Mouse (Mus musculus): ENCODE results near the gene Tigd3. TPM values are rescaled to one million over a fixed set of nuclear protein-coding genes. Genes with fewer than 3 reads are reported as not detected.

Tigd3 gene
- polyA plus RNA-seq, 1 experiment from 2014 or later: 1.8 TPM

GRCm38 (mm10) chr19:5864710-5865398 is 29.1 kb downstream of the Tigd3 start:
- no peak for ATAC-seq (ENCODE audit: insufficient number of reproducible peaks, insufficient read depth, low FRiP score, low read depth)
- peaks cover 0 to 14% of the 10 kb centered on the region in 2 experiments; a peak in 3 of 4 replicates for H3K4me1 ChIP-seq (ENCODE audit: control insufficient read depth in 2 of 2, insufficient read depth in 2 of 2, low read length in 2 of 2)
- H3K27ac ChIP-seq (replicated peaks in 1 of 2; ENCODE audit: control insufficient read depth in 1 of 2, insufficient read depth in 1 of 2, low read depth in 2 of 2, low read length in 2 of 2): no peak overlapping the region
- peaks cover 96% of the 10 kb centered on the region for H3K36me3 ChIP-seq (ENCODE audit: control insufficient read depth, insufficient read depth, low read length)
- no peaks in the 10 kb centered on the region for H3K9me3 ChIP-seq (ENCODE audit: control insufficient read depth, low read length)
- WGBS: 84% methylated on average over 20 of the region's 20 CpGs
- H3K9ac ChIP-seq (ENCODE audit: low read length): no peak overlapping the region
- no peaks in the 10 kb centered on the region for H3K27me3 ChIP-seq (ENCODE audit: control insufficient read depth, insufficient read depth, low read length)
- H3K4me3 ChIP-seq (ENCODE audit: control insufficient read depth in 1 of 2, insufficient read depth in 1 of 2, low read depth in 1 of 2, low read length in 2 of 2): no peak overlapping the region
- no peak overlapping the region for H3K4me2 ChIP-seq (ENCODE audit: low read length)

- peaks cover 0 to 14% of the 10 kb centered on the region in 2 experiments; a peak in 3 of 4 replicates for H3K4me1 ChIP-seq (ENCODE audit: control insufficient read depth in 2 of 2, insufficient read depth in 2 of 2, low read length in 2 of 2)
- H3K36me3 ChIP-seq (ENCODE audit: control insufficient read depth, insufficient read depth, low read length): peaks cover 96% of the 10 kb centered on the region
- H3K4me2 ChIP-seq (ENCODE audit: low read length): no peak overlapping the region
- no peak for ATAC-seq (ENCODE audit: insufficient number of reproducible peaks, insufficient read depth, low FRiP score, low read depth)
- WGBS: 75% methylated on average over 5 of the region's 5 CpGs
- no peak overlapping the region for H3K4me3 ChIP-seq (ENCODE audit: control insufficient read depth in 1 of 2, insufficient read depth in 1 of 2, low read depth in 1 of 2, low read length in 2 of 2)
- no peaks in the 10 kb centered on the region for H3K9me3 ChIP-seq (ENCODE audit: control insufficient read depth, low read length)
- H3K9ac ChIP-seq (ENCODE audit: low read length): no peak overlapping the region
- no peak overlapping the region; a peak in 1 of 4 replicates for H3K27ac ChIP-seq (replicated peaks in 1 of 2; ENCODE audit: control insufficient read depth in 1 of 2, insufficient read depth in 1 of 2, low read depth in 2 of 2, low read length in 2 of 2)
- no peaks in the 10 kb centered on the region for H3K27me3 ChIP-seq (ENCODE audit: control insufficient read depth, insufficient read depth, low read length)
Observed at GRCm38 (mm10) chr19:5863776-5864175, 30.2 kb downstream of the Tigd3 start.

- peaks cover 0 to 14% of the 10 kb centered on the region in 2 experiments; a peak in 3 of 4 replicates for H3K4me1 ChIP-seq (ENCODE audit: control insufficient read depth in 2 of 2, insufficient read depth in 2 of 2, low read length in 2 of 2)
Observed at GRCm38 (mm10) chr19:5862335-5863085, 31.4 kb downstream of the Tigd3 start.

GRCm38 (mm10) chr19:5856604-5857003 is 37.3 kb downstream of the Tigd3 start:
- 83% methylated on average over 9 of the region's 9 CpGs for WGBS
- Histone ChIP-seq H3K27ac (replicated peaks in 1 of 2; ENCODE audit: control insufficient read depth in 1 of 2, insufficient read depth in 1 of 2, low read depth in 2 of 2, low read length in 2 of 2) (no peak overlapping the region), H3K4me3 (ENCODE audit: control insufficient read depth in 1 of 2, insufficient read depth in 1 of 2, low read depth in 1 of 2, low read length in 2 of 2) (no peak overlapping the region), H3K27me3 (ENCODE audit: control insufficient read depth, insufficient read depth, low read length) (no peaks in the 10 kb centered on the region), H3K9me3 (ENCODE audit: control insufficient read depth, low read length) (no peaks in the 10 kb centered on the region), H3K4me1 (ENCODE audit: control insufficient read depth in 2 of 2, insufficient read depth in 2 of 2, low read length in 2 of 2) (peaks cover 11 to 14% of the 10 kb centered on the region in 2 experiments), H3K9ac (ENCODE audit: low read length) (no peak overlapping the region), H3K36me3 (ENCODE audit: control insufficient read depth, insufficient read depth, low read length) (peaks cover 81% of the 10 kb centered on the region), H3K4me2 (ENCODE audit: low read length) (no peak overlapping the region)
- ATAC-seq (ENCODE audit: insufficient number of reproducible peaks, insufficient read depth, low FRiP score, low read depth): no peak

More at GRCm38 (mm10) chr19:5862335-5863085, 31.4 kb downstream of the Tigd3 start:
- Histone ChIP-seq H3K36me3 (ENCODE audit: control insufficient read depth, insufficient read depth, low read length) (peaks cover 96% of the 10 kb centered on the region), H3K27ac (replicated peaks in 1 of 2; ENCODE audit: control insufficient read depth in 1 of 2, insufficient read depth in 1 of 2, low read depth in 2 of 2, low read length in 2 of 2) (no peak overlapping the region), H3K9ac (ENCODE audit: low read length) (no peak overlapping the region), H3K4me3 (ENCODE audit: control insufficient read depth in 1 of 2, insufficient read depth in 1 of 2, low read depth in 1 of 2, low read length in 2 of 2) (no peak overlapping the region), H3K9me3 (ENCODE audit: control insufficient read depth, low read length) (no peaks in the 10 kb centered on the region), H3K27me3 (ENCODE audit: control insufficient read depth, insufficient read depth, low read length) (no peaks in the 10 kb centered on the region), H3K4me2 (ENCODE audit: low read length) (no peak overlapping the region)
- 95% methylated on average over 14 of the region's 14 CpGs for WGBS
- ATAC-seq (ENCODE audit: insufficient number of reproducible peaks, insufficient read depth, low FRiP score, low read depth): no peak

GRCm38 (mm10) chr19:5852035-5852722 is 41.8 kb downstream of the Tigd3 start:
- Histone ChIP-seq H3K27ac (replicated peaks in 1 of 2; ENCODE audit: control insufficient read depth in 1 of 2, insufficient read depth in 1 of 2, low read depth in 2 of 2, low read length in 2 of 2) (peak overlapping the region; percentile 73 to 81), H3K9ac (ENCODE audit: low read length) (peak overlapping the region; percentile 39), H3K4me2 (ENCODE audit: low read length) (peak overlapping the region; percentile 30), H3K4me1 (ENCODE audit: control insufficient read depth in 2 of 2, insufficient read depth in 2 of 2, low read length in 2 of 2) (peaks cover 47 to 55% of the 10 kb centered on the region in 2 experiments), H3K27me3 (ENCODE audit: control insufficient read depth, insufficient read depth, low read length) (no peaks in the 10 kb centered on the region), H3K9me3 (ENCODE audit: control insufficient read depth, low read length) (no peaks in the 10 kb centered on the region), H3K36me3 (ENCODE audit: control insufficient read depth, insufficient read depth, low read length) (peaks cover 44% of the 10 kb centered on the region), H3K4me3 (ENCODE audit: control insufficient read depth in 1 of 2, insufficient read depth in 1 of 2, low read depth in 1 of 2, low read length in 2 of 2) (no peak overlapping the region)
- WGBS: 48% methylated on average over 12 of the region's 12 CpGs
- no peak for ATAC-seq (ENCODE audit: insufficient number of reproducible peaks, insufficient read depth, low FRiP score, low read depth)

- Histone ChIP-seq H3K4me1 (ENCODE audit: control insufficient read depth in 2 of 2, insufficient read depth in 2 of 2, low read length in 2 of 2) (peaks cover 51 to 60% of the 10 kb centered on the region in 2 experiments), H3K4me3 (ENCODE audit: control insufficient read depth in 1 of 2, insufficient read depth in 1 of 2, low read depth in 1 of 2, low read length in 2 of 2) (no peak overlapping the region), H3K27ac (replicated peaks in 1 of 2; ENCODE audit: control insufficient read depth in 1 of 2, insufficient read depth in 1 of 2, low read depth in 2 of 2, low read length in 2 of 2) (peak overlapping the region; percentile 73 to 81), H3K36me3 (ENCODE audit: control insufficient read depth, insufficient read depth, low read length) (peaks cover 39% of the 10 kb centered on the region), H3K9me3 (ENCODE audit: control insufficient read depth, low read length) (no peaks in the 10 kb centered on the region), H3K4me2 (ENCODE audit: low read length) (peak overlapping the region; percentile 30), H3K9ac (ENCODE audit: low read length) (peak overlapping the region; percentile 39), H3K27me3 (ENCODE audit: control insufficient read depth, insufficient read depth, low read length) (no peaks in the 10 kb centered on the region)
- ATAC-seq (ENCODE audit: insufficient number of reproducible peaks, insufficient read depth, low FRiP score, low read depth): no peak
- WGBS: 20% methylated on average over 5 of the region's 5 CpGs
Observed at GRCm38 (mm10) chr19:5851481-5851971, 42.4 kb downstream of the Tigd3 start.

GRCm38 (mm10) chr19:5850860-5851259 is 43.1 kb downstream of the Tigd3 start:
- WGBS: 78% methylated on average over 3 of the region's 3 CpGs
- ATAC-seq (ENCODE audit: insufficient number of reproducible peaks, insufficient read depth, low FRiP score, low read depth): no peak
- Histone ChIP-seq H3K4me2 (ENCODE audit: low read length) (no peak overlapping the region), H3K36me3 (ENCODE audit: control insufficient read depth, insufficient read depth, low read length) (peaks cover 32% of the 10 kb centered on the region), H3K27ac (replicated peaks in 1 of 2; ENCODE audit: control insufficient read depth in 1 of 2, insufficient read depth in 1 of 2, low read depth in 2 of 2, low read length in 2 of 2) (0 out of 4 replicates have a peak overlapping the region, but pooled peaks of 1 of the 2 experiments have one; percentile 81), H3K4me1 (ENCODE audit: control insufficient read depth in 2 of 2, insufficient read depth in 2 of 2, low read length in 2 of 2) (peaks cover 51 to 64% of the 10 kb centered on the region in 2 experiments), H3K4me3 (ENCODE audit: control insufficient read depth in 1 of 2, insufficient read depth in 1 of 2, low read depth in 1 of 2, low read length in 2 of 2) (no peak overlapping the region), H3K9ac (ENCODE audit: low read length) (peak overlapping the region; percentile 31; the same call in 1 of the 2 replicates), H3K27me3 (ENCODE audit: control insufficient read depth, insufficient read depth, low read length) (no peaks in the 10 kb centered on the region), H3K9me3 (ENCODE audit: control insufficient read depth, low read length) (no peaks in the 10 kb centered on the region)

Measured in heart, embryonic 14.5 days (tissue).